Mouse (Mus musculus) retina, embryonic 14.5 days (tissue): ENCODE measurements around the gene Aatf.

Source experiments
- DNase-seq: peaks from one replicate; pipeline ENCODE4 v3.0.0-alpha.2; 2015; ENCODE audit warnings: low spot score

Aatf gene

GRCm38 (mm10) chr11:84513171-84514116 lies at the start of gene Aatf:
Gene Aatf (minus strand): TSS chr11:84513522.
- DNase-seq: peak; percentile 98

DNA sequence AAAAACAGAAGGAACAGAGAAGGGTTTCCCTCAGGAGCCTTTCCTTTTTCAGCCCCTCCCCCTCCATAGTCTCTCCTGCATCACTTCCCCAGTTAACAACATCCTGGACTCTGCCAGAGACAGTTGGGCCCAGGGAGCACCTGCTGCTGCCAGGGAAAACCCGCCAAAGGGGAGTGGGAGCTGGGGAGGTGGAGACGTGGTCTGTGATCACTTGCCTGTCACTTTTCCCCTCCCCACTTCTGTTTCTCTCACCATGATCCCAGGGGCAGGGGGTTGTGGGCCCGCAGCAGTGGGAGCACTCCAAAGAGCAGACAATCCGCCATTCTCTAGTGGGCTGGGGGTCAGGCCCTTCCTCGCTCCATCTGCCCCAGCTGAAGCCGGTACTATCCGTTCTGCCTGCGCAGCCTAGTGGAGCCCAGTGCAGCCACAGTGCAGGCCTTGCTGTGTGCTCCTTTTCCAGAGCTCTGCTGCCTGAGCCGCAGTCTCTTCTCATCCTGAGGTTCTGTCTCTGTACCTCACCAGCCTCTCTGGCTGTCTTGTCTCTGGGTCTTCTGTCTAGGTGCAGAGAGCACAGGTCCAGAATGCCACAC lies 49.5 kb upstream of the Aatf start:
- no peak for DNase-seq

DNA sequence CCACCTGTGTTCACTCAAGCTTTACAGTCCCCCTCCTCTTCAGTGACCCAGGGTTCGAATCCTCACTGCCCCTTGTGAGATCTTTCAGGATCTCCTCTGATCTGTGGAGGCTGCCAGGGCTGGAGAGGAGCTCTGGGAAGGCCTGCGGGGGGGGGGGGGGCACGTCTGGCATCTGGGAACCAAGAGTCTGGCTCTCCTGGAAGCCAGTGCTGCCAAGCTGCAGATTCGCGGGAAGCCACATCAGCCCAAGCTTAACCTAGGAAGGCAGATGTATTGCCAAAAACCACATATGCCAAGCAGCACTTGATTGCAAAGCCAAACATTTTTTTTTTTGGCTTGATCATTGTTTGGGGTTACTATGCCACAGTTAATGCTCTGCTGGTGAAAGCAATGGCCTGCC lies 48.2 kb upstream of the Aatf start:
- no peak for DNase-seq

- DNase-seq: no peak
These were observed 40.6 kb upstream of the Aatf start for GRCm38 (mm10) chr11:84553821-84554450.

GRCm38 (mm10) chr11:84551296-84551695 lies 38.0 kb upstream of the Aatf start:
- DNase-seq: no peak

GRCm38 (mm10) chr11:84549258-84549791 lies 36.0 kb upstream of the Aatf start:
- no peak for DNase-seq

DNA sequence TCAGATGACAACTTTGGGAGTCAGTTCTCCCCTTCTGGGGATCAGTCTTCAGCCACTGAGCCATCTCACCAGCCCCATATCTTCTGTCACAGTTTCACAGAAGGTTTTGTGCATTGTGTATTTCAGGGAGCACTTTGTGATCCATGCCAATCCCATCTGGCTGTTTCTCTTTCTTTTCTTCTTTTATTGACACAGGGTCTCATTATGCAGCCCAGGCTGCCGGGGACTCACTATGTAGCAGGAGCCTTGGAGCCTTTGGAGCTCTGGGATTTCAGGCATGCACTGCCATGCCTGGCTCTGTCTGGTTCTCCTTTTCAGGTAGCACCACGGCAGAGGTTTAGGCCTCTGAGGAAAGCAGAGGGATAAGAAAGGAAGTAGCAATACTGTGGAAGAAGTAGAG lies 35.0 kb upstream of the Aatf start:
- DNase-seq: no peak

DNA sequence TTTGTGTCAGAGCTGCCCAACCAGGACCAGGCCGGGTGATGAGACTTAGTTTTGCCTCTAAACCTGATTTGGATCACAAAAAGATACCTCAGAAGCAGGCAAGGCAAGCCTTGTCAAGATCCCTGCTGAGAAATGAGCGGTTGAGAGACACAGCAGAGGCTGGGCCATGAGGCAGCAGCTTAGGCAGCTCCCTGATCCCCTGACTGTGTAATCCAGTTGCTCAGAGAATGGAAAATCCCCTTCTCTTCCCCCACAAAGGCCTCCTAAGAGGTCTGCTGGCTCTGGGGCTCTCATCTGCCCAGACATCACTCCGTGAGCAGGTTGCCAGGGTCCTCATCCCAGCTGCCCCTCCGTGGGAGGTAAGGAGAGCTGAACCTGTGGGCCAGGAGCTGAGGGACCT lies 26.7 kb upstream of the Aatf start:
- peak; percentile 15 for DNase-seq

DNA sequence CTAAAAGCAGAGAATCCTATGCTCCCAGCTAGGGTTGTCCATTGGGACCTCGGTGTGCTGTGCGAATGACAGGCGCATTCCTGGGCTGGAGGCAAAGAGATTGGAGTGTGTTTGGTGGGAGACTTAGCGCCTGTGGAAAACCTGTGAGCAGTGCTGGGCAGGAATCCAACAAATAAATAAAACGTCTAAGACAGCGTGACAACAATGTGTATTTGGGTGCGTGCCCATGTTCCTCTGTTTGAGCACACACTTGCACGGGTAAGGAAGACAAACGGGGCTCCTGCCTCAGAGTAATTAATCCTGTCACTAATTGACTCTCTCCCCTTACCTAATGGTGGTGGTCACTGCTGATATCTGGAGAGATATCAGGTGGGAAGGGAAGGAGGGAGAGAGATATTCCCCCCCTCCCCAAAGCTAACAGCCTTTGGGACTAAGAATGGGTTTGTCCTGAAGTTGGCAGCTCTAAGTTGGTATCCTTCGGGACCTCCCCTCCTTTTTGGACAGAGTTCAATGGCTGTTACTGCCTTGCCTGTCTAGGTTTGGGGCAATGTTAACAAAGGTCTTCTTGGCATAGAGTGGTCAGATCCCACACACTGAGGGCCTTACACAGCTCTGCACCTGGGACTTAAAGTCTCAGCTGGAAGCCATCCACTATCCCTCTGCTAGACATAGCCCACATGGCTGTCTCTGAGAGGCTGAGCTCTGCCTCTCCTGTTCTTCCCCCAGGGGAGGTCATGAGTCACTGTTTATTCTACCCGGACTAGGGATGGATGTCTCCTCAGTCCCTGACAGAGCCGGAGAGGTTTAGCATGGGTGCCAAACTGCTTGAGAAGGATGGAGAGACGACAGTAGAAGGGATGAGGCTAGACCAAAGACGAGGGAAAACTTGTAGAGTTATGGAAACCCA lies 16.7 kb upstream of the Aatf start:
- peak; percentile 2 for DNase-seq

- peak; percentile 16 for DNase-seq
These were observed 15.9 kb upstream of the Aatf start for GRCm38 (mm10) chr11:84529143-84529755.

DNA sequence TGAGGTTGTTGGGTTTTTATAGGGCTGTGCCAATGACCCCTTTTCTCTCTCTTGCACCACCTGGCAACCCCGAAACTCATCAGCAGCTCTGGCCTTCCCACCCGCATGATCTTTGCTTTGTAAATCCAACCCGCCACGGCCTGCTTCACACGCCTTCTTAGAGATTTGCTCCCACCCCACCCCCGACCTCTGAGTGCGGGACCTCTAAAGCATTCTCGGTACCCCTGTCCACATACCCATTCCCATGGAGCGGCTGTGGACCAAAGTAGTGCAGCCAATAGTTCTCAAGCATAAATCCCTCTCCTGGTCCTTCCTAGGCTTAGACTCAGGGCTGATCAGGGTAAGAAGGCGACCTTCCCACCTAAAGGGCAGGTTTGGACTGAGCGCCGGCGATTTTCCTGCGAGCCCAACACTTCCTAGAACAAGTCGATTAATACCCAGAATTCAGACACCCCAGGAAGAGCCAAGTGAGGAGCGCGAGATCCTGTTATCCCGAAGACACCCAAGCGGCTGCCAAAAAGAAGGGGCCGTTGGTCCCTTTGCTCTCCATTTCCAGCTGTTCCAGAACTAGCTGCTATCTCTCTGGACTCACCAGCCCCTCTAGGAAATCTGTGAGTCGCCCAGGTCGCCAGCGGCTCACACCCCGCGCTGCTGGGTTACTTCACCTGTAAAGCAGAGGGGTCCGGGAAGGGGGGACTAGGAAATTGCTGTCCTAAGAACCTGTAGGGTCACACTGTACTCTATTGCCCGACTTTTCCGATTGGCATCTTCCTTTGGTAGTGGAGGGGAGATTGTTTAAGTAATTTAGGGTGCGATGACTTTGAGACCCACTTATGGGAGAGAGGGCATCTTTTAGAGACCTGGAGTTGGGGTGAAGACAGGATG lies 13.9 kb upstream of the Aatf start:
- DNase-seq: peak; percentile 24

DNA sequence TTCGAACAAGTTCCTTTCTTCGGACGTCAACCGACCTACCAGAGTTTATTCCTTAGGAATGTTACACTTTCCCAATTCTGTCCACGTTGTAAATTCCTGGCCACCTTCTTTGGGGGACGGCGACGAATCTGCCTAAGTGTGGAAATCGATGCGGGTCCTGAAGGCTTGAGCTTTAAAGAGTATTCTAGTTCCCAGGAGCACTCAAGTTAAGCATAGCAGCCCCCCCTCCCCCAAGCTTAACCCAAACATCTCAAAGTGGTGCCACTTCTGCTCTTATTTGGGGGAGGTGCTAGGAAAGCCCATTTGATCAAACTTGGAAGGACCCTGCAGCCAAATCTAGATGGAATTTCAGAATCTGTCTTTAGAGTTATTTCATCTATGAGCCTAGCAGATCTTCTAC lies 13.1 kb upstream of the Aatf start:
- DNase-seq: peak; percentile 16

DNA sequence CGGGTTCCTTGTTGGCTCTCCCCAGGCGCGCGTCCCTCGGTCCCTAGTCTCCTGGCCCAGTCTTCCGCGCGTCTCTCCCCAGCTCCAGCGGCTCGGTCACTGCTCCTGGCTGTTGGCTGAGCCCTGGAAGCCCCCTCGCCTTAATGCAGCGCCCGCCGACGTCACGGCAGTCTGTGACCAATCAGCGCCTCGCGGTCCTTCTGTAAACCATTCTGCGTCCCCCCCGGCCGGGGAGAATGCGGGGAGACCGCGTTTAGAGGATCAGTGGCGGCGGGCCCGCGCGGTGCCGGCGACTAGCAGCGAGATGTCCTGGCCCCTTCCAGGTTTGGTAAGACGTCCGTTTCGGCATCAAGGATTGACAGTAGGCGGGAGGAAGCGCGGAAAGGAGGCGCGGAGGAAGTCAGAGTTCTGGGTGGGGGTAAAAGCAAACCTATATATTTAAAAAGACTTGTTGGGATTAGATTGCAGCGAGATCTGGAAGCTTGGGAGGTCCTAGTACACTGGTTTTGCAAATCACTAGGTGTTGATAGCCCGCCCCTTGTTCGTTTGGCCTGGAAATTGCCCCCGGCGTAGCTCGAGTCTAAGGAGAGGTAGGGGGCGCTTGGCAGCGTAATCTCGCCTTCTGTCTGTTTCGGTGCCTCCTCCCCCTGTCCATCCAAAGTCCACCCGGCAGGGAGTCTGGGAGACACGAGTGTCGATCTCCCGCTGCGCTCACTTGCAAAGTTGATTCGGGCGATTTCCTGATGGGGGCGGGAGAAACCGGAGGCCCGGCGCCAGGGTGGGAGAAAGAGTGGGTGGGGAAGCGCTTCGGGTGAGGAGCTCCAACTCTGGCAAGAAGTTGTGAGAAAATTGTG lies 12.3 kb upstream of the Aatf start, which contains the start of gene Lhx1:
TSS of gene Lhx1 (minus strand) at position 115 of the 854 bp plus-strand sequence.
- DNase-seq: peak; percentile 72

DNA sequence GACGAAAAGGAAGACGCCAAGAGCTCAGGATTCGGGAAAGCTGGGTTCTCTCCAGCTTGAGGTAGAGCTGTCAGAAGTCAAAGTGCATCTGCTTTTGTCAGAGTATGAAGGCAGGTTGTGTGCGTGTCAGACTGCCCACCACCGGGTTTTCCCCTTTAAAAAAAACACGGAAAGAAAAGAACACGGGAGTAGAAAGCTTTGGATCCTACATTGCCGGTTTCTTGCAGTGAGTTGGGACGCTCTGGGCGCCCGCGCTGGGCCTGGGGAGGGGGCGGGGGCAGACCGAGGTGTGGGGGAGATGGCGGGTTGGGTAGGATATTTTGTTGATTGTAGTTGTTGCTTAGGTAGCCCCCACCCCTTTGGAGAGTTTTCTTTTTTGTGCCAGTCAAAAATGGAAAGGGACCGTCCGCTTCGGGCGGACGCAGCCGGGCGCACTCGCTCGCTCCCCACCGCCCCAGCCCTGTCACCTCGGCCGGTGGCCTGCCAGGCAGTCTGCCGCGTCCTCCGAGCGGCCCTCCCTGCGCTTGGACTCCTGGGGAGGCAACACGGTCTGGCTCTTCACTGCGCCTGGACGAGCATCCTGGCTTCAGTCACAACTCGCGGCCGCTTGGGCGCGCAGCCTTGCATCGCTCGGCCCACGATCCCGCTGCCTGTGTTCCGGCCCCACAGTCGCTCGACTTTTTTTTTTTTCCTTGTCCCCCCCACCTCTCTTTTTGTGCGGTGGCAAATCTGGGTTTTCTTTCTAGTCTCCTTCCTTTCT lies 11.4 kb upstream of the Aatf start:
- DNase-seq: peak; percentile 57

GRCm38 (mm10) chr11:84523841-84524510 lies 10.7 kb upstream of the Aatf start:
- DNase-seq: peak; percentile 23

- peak; percentile 45 for DNase-seq
These were observed 10.1 kb upstream of the Aatf start for GRCm38 (mm10) chr11:84523321-84523831.

DNA sequence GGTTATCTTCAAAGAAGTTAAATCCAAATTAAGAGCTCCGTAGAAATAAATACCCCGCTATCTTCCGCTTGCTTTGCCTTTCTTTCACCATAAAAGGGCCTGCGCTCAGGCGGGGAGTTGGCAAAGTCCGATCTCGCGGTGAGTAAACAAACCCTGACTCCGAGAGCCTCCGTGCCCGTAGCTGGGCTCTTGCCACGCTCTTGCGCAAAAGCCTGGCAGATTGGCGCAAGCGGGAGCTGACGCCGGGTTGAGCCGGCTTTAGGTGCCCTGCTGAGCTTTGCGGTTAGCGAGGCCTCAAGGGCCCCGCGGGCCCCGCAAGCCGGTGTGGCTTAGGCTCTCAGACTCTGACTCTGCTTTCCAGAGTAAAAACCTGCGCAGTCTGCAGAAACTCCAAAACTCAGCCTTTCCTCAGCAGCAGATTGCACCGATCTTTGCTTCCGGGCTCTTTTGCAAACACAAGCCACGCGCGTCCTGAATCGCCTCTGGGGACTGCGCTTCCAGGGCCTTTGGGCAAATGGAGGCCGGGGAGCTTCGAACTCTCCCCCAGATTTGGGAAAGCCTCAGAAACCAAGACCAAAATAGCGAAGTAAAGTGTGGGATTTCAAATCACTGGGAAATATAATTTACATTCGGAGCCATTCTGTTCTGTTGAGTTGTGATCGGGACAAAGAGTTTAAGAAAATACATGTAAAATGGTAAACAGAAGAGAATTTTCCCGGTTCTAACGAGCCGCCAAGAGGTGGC lies 9.4 kb upstream of the Aatf start:
- peak; percentile 47 for DNase-seq
